Mouse (Mus musculus): Measurements from ENCODE around the gene Rpsa. TPM values are rescaled to one million over a fixed set of nuclear protein-coding genes. Genes with fewer than 3 reads are reported as not detected.

Rpsa gene
- total and polyA plus RNA-seq, 3 experiments, result 726 to 4,532 (median 1,827) TPM

DNA sequence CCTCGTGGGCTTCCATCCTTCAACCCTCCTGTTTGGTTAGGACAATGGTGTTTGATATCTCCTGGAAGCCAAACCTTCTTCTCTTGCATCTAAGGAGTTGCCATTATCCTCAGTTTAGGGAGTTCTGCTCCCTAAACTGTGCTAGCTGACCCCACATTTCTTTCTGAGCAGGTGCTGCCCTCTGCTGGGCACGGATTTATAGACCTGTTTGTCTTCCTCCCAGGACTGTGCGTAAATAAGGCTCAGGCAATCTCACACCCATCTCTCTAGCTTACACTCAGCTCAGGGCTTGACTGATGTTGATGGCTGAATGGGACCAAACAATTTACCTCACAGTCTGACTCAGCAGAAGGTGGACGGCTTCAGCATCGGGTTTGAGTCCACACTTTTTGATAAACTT is 43.8 kb downstream of the Rpsa start:
- no peaks in the 10 kb centered on the region for H3K36me3 ChIP-seq (ENCODE audit: control insufficient read depth in 1 of 2, insufficient read depth in 2 of 2, low read length in 2 of 2)
- H3K4me1 ChIP-seq (ENCODE audit: control insufficient read depth in 1 of 2, insufficient read depth in 2 of 2, low read length in 2 of 2), result no peaks in the 10 kb centered on the region
- no peaks in the 10 kb centered on the region for H3K79me2 ChIP-seq (ENCODE audit: control insufficient read depth, insufficient read depth, low read length, poor library complexity)
- TF ChIP-seq MYB (IDR thresholded peaks at IDR 0.05; ENCODE audit: low read depth, low read length) (no peak), ZNF384 (IDR thresholded peaks at IDR 0.05; ENCODE audit: low read depth, low read length) (peak; percentile 23; the same call in 1 of the 2 replicates), MXI1 (IDR thresholded peaks at IDR 0.05; ENCODE audit: low read depth, low read length) (no peak), E2F4 (IDR thresholded peaks at IDR 0.05; ENCODE audit: borderline replicate concordance, low read depth, low read length) (no peak), CTCF (IDR thresholded peaks at IDR 0.05 in 2 of 3, conservative IDR thresholded peaks at IDR 0.05 in 1 of 3; ENCODE audit: control insufficient read depth in 1 of 3, insufficient read depth in 1 of 3, low read depth in 2 of 3, low read length in 3 of 3, poor library complexity in 1 of 3, severe bottlenecking in 1 of 3) (peak; percentile 56 to 85 (median 76)), ELF1 (IDR thresholded peaks at IDR 0.05; ENCODE audit: low read depth, low read length) (no peak), SMC3 (IDR thresholded peaks at IDR 0.05; ENCODE audit: low read depth, low read length) (peak; percentile 89), ZC3H11A (IDR thresholded peaks at IDR 0.05; ENCODE audit: low read depth, low read length) (peak; percentile 73), RAD21 (IDR thresholded peaks at IDR 0.05; ENCODE audit: low read depth, low read length) (peak; percentile 77), USF1 (IDR thresholded peaks at IDR 0.05; ENCODE audit: low read depth, low read length) (no peak)
- no peaks in the 10 kb centered on the region for H3K9me3 ChIP-seq (replicated peaks; ENCODE audit: insufficient read depth, low read length)
- DNase-seq (ENCODE audit: low read depth, low spot score), result peak; percentile 62
- H3K27ac ChIP-seq (ENCODE audit: control insufficient read depth, low read depth, low read length), result no peak overlapping the region
- no peak overlapping the region for H3K4me3 ChIP-seq (ENCODE audit: control insufficient read depth in 1 of 2, insufficient read depth in 1 of 2, low read depth in 2 of 2, low read length in 2 of 2)
- H3K27me3 ChIP-seq (ENCODE audit: control insufficient read depth in 1 of 2, insufficient read depth in 2 of 2, low read length in 2 of 2), result peaks cover 2 to 3% of the 10 kb centered on the region in 2 experiments; a peak in 3 of 4 replicates
- H3K9ac ChIP-seq (ENCODE audit: control insufficient read depth, low read depth, low read length, poor library complexity, severe bottlenecking), result no peak overlapping the region

DNA sequence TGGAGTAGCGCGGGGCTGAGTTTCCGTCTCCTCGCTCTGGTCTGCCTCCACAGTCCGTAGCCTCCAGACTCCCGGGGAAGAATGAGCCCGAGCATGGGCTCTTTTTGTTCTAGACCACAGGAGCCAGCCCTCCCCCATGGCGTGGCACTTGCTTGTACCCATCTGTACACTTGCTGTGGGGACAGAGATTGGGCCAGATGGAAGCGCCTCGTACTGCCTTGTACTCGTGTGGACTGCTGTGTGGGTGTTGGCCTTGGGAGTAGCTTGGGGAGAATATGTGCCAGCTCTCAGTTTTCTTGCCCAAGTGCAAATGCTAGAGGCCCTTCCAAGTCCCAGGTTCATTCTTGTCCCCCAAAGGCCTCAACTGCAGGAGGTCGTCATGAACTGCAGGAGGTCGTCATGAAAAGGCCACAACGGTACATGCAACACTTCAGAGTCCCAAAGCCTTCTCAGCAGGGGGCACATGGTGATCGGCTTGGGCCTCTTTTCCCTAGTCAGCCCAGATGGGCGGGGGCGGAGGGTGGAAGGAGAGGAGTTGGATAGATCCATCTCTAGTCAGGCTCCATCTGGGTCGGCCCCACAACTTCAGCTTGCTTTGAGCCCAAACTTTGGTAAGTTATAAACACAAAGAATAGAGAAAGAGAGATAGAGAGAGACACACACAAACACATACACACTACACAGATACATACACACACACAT is 47.1 kb downstream of the Rpsa start:
- H3K27ac ChIP-seq (ENCODE audit: control insufficient read depth, low read depth, low read length), result no peak overlapping the region
- no peak for DNase-seq (ENCODE audit: low read depth, low spot score)
- no peak overlapping the region for H3K9ac ChIP-seq (ENCODE audit: control insufficient read depth, low read depth, low read length, poor library complexity, severe bottlenecking)
- H3K79me2 ChIP-seq (ENCODE audit: control insufficient read depth, insufficient read depth, low read length, poor library complexity), result no peaks in the 10 kb centered on the region
- no peaks in the 10 kb centered on the region for H3K36me3 ChIP-seq (ENCODE audit: control insufficient read depth in 1 of 2, insufficient read depth in 2 of 2, low read length in 2 of 2)
- H3K27me3 ChIP-seq (ENCODE audit: control insufficient read depth in 1 of 2, insufficient read depth in 2 of 2, low read length in 2 of 2), result peaks cover 0 to 1% of the 10 kb centered on the region in 2 experiments; a peak in 1 of 4 replicates
- no peak overlapping the region for H3K4me3 ChIP-seq (ENCODE audit: control insufficient read depth in 1 of 2, insufficient read depth in 1 of 2, low read depth in 2 of 2, low read length in 2 of 2)
- no peak for TF ChIP-seq SIN3A (IDR thresholded peaks at IDR 0.05; ENCODE audit: low read length)
- TF ChIP-seq RCOR1 (IDR thresholded peaks at IDR 0.05; ENCODE audit: low read depth, low read length), result no peak
- no peak for TF ChIP-seq USF2 (IDR thresholded peaks at IDR 0.05; ENCODE audit: borderline replicate concordance in 1 of 2, insufficient read depth in 1 of 2, low read depth in 1 of 2, low read length in 2 of 2)
- no peak for TF ChIP-seq ZKSCAN1 (IDR thresholded peaks at IDR 0.05; ENCODE audit: low read depth, low read length)
- TF ChIP-seq BHLHE40 (IDR thresholded peaks at IDR 0.05; ENCODE audit: borderline replicate concordance, low read depth, low read length), result no peak
- TF ChIP-seq ZNF384 (IDR thresholded peaks at IDR 0.05; ENCODE audit: low read depth, low read length), result no peak
- TF ChIP-seq POLR2A (IDR thresholded peaks at IDR 0.05; ENCODE audit: control insufficient read depth in 1 of 2, insufficient read depth in 1 of 2, low read depth in 1 of 2, low read length in 2 of 2, poor library complexity in 1 of 2), result no peak
- TF ChIP-seq E2F4 (IDR thresholded peaks at IDR 0.05; ENCODE audit: borderline replicate concordance, low read depth, low read length), result no peak
- no peak for TF ChIP-seq MYC (IDR thresholded peaks at IDR 0.05; ENCODE audit: low read depth, low read length)
- no peak for TF ChIP-seq CTCF (IDR thresholded peaks at IDR 0.05 in 2 of 3, conservative IDR thresholded peaks at IDR 0.05 in 1 of 3; ENCODE audit: control insufficient read depth in 1 of 3, insufficient read depth in 1 of 3, low read depth in 2 of 3, low read length in 3 of 3, poor library complexity in 1 of 3, severe bottlenecking in 1 of 3)
- no peak for TF ChIP-seq MEF2A (IDR thresholded peaks at IDR 0.05; ENCODE audit: extremely low read depth, insufficient replicate concordance, low read depth, low read length, poor library complexity, severe bottlenecking)
- no peak for TF ChIP-seq GATA1 (IDR thresholded peaks at IDR 0.05; ENCODE audit: low read depth, low read length)
- no peak for TF ChIP-seq UBTF (IDR thresholded peaks at IDR 0.05; ENCODE audit: borderline replicate concordance, insufficient read depth, low read depth, low read length)
- TF ChIP-seq NRF1 (IDR thresholded peaks at IDR 0.05; ENCODE audit: insufficient read depth, low read depth, low read length, poor library complexity, severe bottlenecking), result no peak
- TF ChIP-seq USF1 (IDR thresholded peaks at IDR 0.05; ENCODE audit: low read depth, low read length), result no peak
- no peak for TF ChIP-seq CHD1 (IDR thresholded peaks at IDR 0.05; ENCODE audit: low read depth, low read length)
- TF ChIP-seq RAD21 (IDR thresholded peaks at IDR 0.05; ENCODE audit: low read depth, low read length), result no peak
- H3K4me1 ChIP-seq (ENCODE audit: control insufficient read depth in 1 of 2, insufficient read depth in 2 of 2, low read length in 2 of 2), result no peaks in the 10 kb centered on the region
- H3K9me3 ChIP-seq (replicated peaks; ENCODE audit: insufficient read depth, low read length), result no peaks in the 10 kb centered on the region
